Mouse (Mus musculus): ENCODE results near the gene Pusl1. TPM values are rescaled to one million over a fixed set of nuclear protein-coding genes. Genes with fewer than 3 reads are reported as not detected.

The Pusl1 gene
- polyA plus RNA-seq, 1 experiment from 2014 or later: 46.6 TPM

- 88% methylated on average over 3 of the region's 3 CpGs for WGBS
- H3K36me3 ChIP-seq: peaks cover 7% of the 10 kb centered on the region
- no peaks in the 10 kb centered on the region for H3K9me3 ChIP-seq
- H3K27me3 ChIP-seq (replicated peaks): no peaks in the 10 kb centered on the region
- no peak for ATAC-seq
- H3K4me1 ChIP-seq (replicated peaks): peaks cover 26% of the 10 kb centered on the region
- H3K27ac ChIP-seq: no peak overlapping the region
- H3K4me3 ChIP-seq (replicated peaks): no peak overlapping the region
- H3K4me2 ChIP-seq (replicated peaks): no peak overlapping the region
- no peak overlapping the region for H3K9ac ChIP-seq
These were observed 41.7 kb downstream of the Pusl1 start for GRCm38 (mm10) chr4:155849792-155850451.

GRCm38 (mm10) chr4:155849391-155849790 lies 42.2 kb downstream of the Pusl1 start:
- no peak overlapping the region for H3K27ac ChIP-seq
- no peak for ATAC-seq
- no peaks in the 10 kb centered on the region for H3K27me3 ChIP-seq (replicated peaks)
- no peak overlapping the region for H3K4me3 ChIP-seq (replicated peaks)
- no peaks in the 10 kb centered on the region for H3K9me3 ChIP-seq
- no peak overlapping the region for H3K9ac ChIP-seq
- H3K4me2 ChIP-seq (replicated peaks): 0 out of 2 replicates have a peak overlapping the region, but pooled peaks have one; percentile 93
- 87% methylated on average over 2 of the region's 2 CpGs for WGBS
- peaks cover 26% of the 10 kb centered on the region for H3K4me1 ChIP-seq (replicated peaks)
- H3K36me3 ChIP-seq: peaks cover 2% of the 10 kb centered on the region

GRCm38 (mm10) chr4:155848434-155849095 lies 43.0 kb downstream of the Pusl1 start:
- no peak overlapping the region for H3K27ac ChIP-seq
- WGBS: 59% methylated on average over 7 of the region's 7 CpGs
- H3K4me1 ChIP-seq (replicated peaks): peaks cover 26% of the 10 kb centered on the region
- ATAC-seq: no peak
- H3K4me3 ChIP-seq (replicated peaks): peak overlapping the region; percentile 86
- H3K9ac ChIP-seq: peak overlapping the region; percentile 89
- H3K4me2 ChIP-seq (replicated peaks): peak overlapping the region; percentile 93
- no peaks in the 10 kb centered on the region for H3K9me3 ChIP-seq
- no peaks in the 10 kb centered on the region for H3K36me3 ChIP-seq
- H3K27me3 ChIP-seq (replicated peaks): no peaks in the 10 kb centered on the region

- H3K4me3 ChIP-seq (replicated peaks): peak overlapping the region; percentile 86
These were observed 43.8 kb downstream of the Pusl1 start for GRCm38 (mm10) chr4:155847591-155848352.

GRCm38 (mm10) chr4:155846871-155847578 lies 44.6 kb downstream of the Pusl1 start, which contains the start of gene Dvl1:
Gene Dvl1, plus strand, starts transcription at chr4:155847402.
- H3K27ac ChIP-seq: peak within 1 kb of the TSS; percentile 61
- peaks cover 26% of the 10 kb centered on the region for H3K4me1 ChIP-seq (replicated peaks)
- 3% methylated on average over 46 of the region's 65 CpGs for WGBS
- no peaks in the 10 kb centered on the region for H3K9me3 ChIP-seq
- peak within 1 kb of the TSS; percentile 89 for H3K9ac ChIP-seq
- ATAC-seq: peak; percentile 95
- peak within 1 kb of the TSS; percentile 86 for H3K4me3 ChIP-seq (replicated peaks)
- no peaks in the 10 kb centered on the region for H3K27me3 ChIP-seq (replicated peaks)
- H3K4me2 ChIP-seq (replicated peaks): peak within 1 kb of the TSS; percentile 93
- H3K36me3 ChIP-seq: 0 out of 2 replicates have a peak, but pooled peaks cover 4% of the 10 kb centered on the region

More at GRCm38 (mm10) chr4:155847591-155848352, 43.8 kb downstream of the Pusl1 start:
- Histone ChIP-seq H3K4me1 (replicated peaks) (peaks cover 26% of the 10 kb centered on the region), H3K27ac (peak overlapping the region; percentile 56), H3K9ac (peak overlapping the region; percentile 89), H3K36me3 (0 out of 2 replicates have a peak, but pooled peaks cover 1% of the 10 kb centered on the region), H3K27me3 (replicated peaks) (no peaks in the 10 kb centered on the region), H3K9me3 (no peaks in the 10 kb centered on the region), H3K4me2 (replicated peaks) (peak overlapping the region; percentile 93)
- peak; percentile 75 for ATAC-seq
- WGBS: under 1% methylated on average over 65 of the region's 69 CpGs

- H3K4me3 ChIP-seq (replicated peaks): no peak overlapping the region
- H3K4me2 ChIP-seq (replicated peaks): no peak overlapping the region
- no peak overlapping the region for H3K9ac ChIP-seq
- peaks cover 36% of the 10 kb centered on the region for H3K4me1 ChIP-seq (replicated peaks)
- no peaks in the 10 kb centered on the region for H3K27me3 ChIP-seq (replicated peaks)
- ATAC-seq: no peak
- 88% methylated on average over 5 of the region's 5 CpGs for WGBS
- no peaks in the 10 kb centered on the region for H3K9me3 ChIP-seq
- 0 out of 2 replicates have a peak, but pooled peaks cover 4% of the 10 kb centered on the region for H3K36me3 ChIP-seq
- no peak overlapping the region for H3K27ac ChIP-seq
These were observed 48.4 kb downstream of the Pusl1 start for GRCm38 (mm10) chr4:155843231-155843630.

- H3K36me3 ChIP-seq: 0 out of 2 replicates have a peak, but pooled peaks cover 4% of the 10 kb centered on the region
- H3K4me1 ChIP-seq (replicated peaks): peaks cover 38% of the 10 kb centered on the region
- peak overlapping the region; percentile 86 for H3K4me2 ChIP-seq (replicated peaks)
- H3K9ac ChIP-seq: 0 out of 2 replicates have a peak overlapping the region, but pooled peaks have one; percentile 54
- H3K27me3 ChIP-seq (replicated peaks): no peaks in the 10 kb centered on the region
- H3K9me3 ChIP-seq: no peaks in the 10 kb centered on the region
- ATAC-seq: peak; percentile 10
- H3K4me3 ChIP-seq (replicated peaks): peak overlapping the region; percentile 50
- WGBS: 45% methylated on average over 38 of the region's 38 CpGs
- no peak overlapping the region for H3K27ac ChIP-seq
These were observed 49.8 kb downstream of the Pusl1 start for GRCm38 (mm10) chr4:155841651-155842270.

- Histone ChIP-seq H3K27ac (peak overlapping the region; percentile 89), H3K9me3 (no peaks in the 10 kb centered on the region), H3K36me3 (0 out of 2 replicates have a peak, but pooled peaks cover 4% of the 10 kb centered on the region), H3K4me3 (replicated peaks) (peak overlapping the region; percentile 50), H3K9ac (peak overlapping the region; percentile 54), H3K27me3 (replicated peaks) (no peaks in the 10 kb centered on the region), H3K4me2 (replicated peaks) (peak overlapping the region; percentile 86), H3K4me1 (replicated peaks) (peaks cover 33% of the 10 kb centered on the region)
- WGBS: under 1% methylated on average over 32 of the region's 32 CpGs
- ATAC-seq: peak; percentile 73
These were observed 50.6 kb downstream of the Pusl1 start for GRCm38 (mm10) chr4:155841003-155841454.

GRCm38 (mm10) chr4:155840076-155841002 lies 51.2 kb downstream of the Pusl1 start:
- 12% methylated on average over 8 of the region's 8 CpGs for WGBS
- Histone ChIP-seq H3K27me3 (replicated peaks) (no peaks in the 10 kb centered on the region), H3K36me3 (0 out of 2 replicates have a peak, but pooled peaks cover 4% of the 10 kb centered on the region), H3K4me1 (replicated peaks) (peaks cover 33% of the 10 kb centered on the region), H3K4me3 (replicated peaks) (peak overlapping the region; percentile 50), H3K9ac (peak overlapping the region; percentile 54), H3K27ac (peak overlapping the region; percentile 89), H3K9me3 (no peaks in the 10 kb centered on the region), H3K4me2 (replicated peaks) (peak overlapping the region; percentile 86)
- ATAC-seq: peak; percentile 21

- Histone ChIP-seq H3K36me3 (0 out of 2 replicates have a peak, but pooled peaks cover 4% of the 10 kb centered on the region), H3K27me3 (replicated peaks) (no peaks in the 10 kb centered on the region), H3K4me2 (replicated peaks) (peak within 1 kb of the TSS; percentile 86), H3K4me3 (replicated peaks) (peak within 1 kb of the TSS; percentile 50), H3K4me1 (replicated peaks) (peaks cover 33% of the 10 kb centered on the region), H3K9ac (peak within 1 kb of the TSS; percentile 54), H3K9me3 (no peaks in the 10 kb centered on the region), H3K27ac (peak within 1 kb of the TSS; percentile 89)
- peak; percentile 82 for ATAC-seq
- 10% methylated on average over 16 of the region's 16 CpGs for WGBS
These were observed 52.1 kb downstream of the Pusl1 start, which contains the start of gene Mxra8 for GRCm38 (mm10) chr4:155839483-155839910. Gene Mxra8, plus strand, starts transcription at chr4:155839680.

Data from intestine, embryonic 15.5 days (tissue).